Mouse (Mus musculus): ENCODE results near the gene Ak1. TPM values are rescaled to one million over a fixed set of nuclear protein-coding genes. Genes with fewer than 3 reads are reported as not detected.
A peak's percentile ranks its signal among the peaks of the same experiment; 100 is the strongest.

Ak1 gene
- polyA plus RNA-seq, 1 experiment: 132 TPM

DNA sequence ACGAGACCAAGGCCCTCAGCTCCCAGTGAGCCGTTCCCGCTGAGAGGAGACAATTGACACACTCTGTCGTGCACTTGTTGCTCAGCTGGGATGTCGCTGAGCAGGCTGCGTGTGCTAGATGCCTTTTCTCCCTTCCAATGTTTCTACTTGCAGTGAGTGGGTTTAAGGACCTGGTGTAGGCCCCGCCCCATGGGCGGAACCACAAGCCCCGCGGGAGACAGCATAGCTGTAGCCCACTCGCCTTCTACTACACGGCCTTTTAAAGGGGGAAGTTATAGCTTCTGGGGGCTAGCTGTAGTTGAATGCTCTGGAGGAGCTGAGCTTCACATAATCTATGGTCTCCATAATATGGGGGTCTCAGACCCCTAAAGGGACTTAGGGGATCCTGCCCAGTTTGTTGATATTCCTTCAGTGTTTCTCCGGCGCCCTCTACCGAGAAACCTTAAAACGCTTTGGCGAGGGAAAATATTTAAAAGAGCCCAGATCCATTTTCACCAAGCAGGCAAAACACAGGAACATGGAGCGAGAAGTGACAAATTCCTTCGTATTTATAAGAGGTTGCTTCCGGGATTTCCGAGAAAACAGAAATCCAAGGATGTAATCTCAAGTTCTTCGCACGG lies 10.8 kb upstream of the Ak1 start:
- no peaks in the 10 kb centered on the region for H3K27me3 ChIP-seq (ENCODE audit: control insufficient read depth, insufficient read depth, low read length)
- no peak for DNase-seq
- TF ChIP-seq POLR2A (IDR thresholded peaks at IDR 0.05; ENCODE audit: borderline replicate concordance, insufficient read depth, low read length): no peak
- TF ChIP-seq CTCF (IDR thresholded peaks at IDR 0.05; ENCODE audit: borderline replicate concordance, insufficient read depth, low read depth, low read length): peak; percentile 37; the same call in 1 of the 2 replicates
- peaks cover 3% of the 10 kb centered on the region; the same call in 1 of the 2 replicates for H3K4me1 ChIP-seq (ENCODE audit: control insufficient read depth, insufficient read depth, low read length)
- no peak overlapping the region for H3K4me3 ChIP-seq (replicated peaks; ENCODE audit: insufficient read depth, low read depth, low read length)
- 21% methylated on average over 23 of the region's 23 CpGs for WGBS
- no peak overlapping the region for H3K27ac ChIP-seq (ENCODE audit: insufficient read depth, low read length)

DNA sequence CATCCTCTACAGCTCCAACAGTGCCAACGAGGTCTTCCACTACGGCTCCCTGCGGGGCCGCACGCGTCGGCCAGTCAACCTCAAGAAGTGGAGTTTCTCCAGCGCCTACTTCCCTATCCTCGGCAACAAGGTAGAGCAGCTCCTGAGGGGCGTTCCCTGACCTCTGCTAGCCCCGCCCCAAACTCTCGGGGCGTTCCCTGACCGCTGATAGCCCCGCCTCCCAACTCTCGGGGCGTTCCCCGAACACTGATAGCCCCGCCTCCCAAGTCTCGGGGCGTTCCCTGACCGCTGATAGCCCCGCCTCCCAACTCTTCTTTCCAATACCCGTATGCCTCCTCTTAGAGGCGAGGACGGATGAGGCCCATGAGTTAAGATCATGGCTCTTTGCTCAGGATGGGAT lies 9.3 kb upstream of the Ak1 start:
- TF ChIP-seq POLR2A (IDR thresholded peaks at IDR 0.05; ENCODE audit: borderline replicate concordance, insufficient read depth, low read length): no peak
- no peak overlapping the region for H3K4me3 ChIP-seq (replicated peaks; ENCODE audit: insufficient read depth, low read depth, low read length)
- H3K27ac ChIP-seq (ENCODE audit: insufficient read depth, low read length): no peak overlapping the region
- no peaks in the 10 kb centered on the region for H3K27me3 ChIP-seq (ENCODE audit: control insufficient read depth, insufficient read depth, low read length)
- 72% methylated on average over 26 of the region's 26 CpGs for WGBS
- no peak for DNase-seq
- H3K4me1 ChIP-seq (ENCODE audit: control insufficient read depth, insufficient read depth, low read length): peaks cover 3% of the 10 kb centered on the region; the same call in 1 of the 2 replicates

GRCm38 (mm10) chr2:32617109-32617508 lies 4.4 kb upstream of the Ak1 start:
- no peaks in the 10 kb centered on the region for H3K4me1 ChIP-seq (ENCODE audit: control insufficient read depth, insufficient read depth, low read length)

DNA sequence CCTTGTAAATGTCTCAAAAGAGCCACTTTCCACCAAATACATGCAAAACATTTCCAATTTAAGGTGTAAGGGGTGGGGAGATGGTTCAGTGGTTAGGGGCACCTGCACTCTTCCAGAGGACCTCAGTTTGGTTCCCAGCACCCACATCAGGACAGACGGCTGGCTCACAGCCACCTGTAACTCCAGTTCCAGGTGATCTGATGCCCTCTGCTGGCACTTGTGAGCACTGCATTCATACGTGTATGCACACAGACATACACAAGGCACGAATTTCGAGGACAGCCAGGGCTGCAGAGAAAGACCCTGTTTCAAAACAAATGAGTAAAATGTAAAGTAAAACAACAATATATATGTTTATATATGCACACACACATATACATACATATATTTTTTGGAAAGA lies 4.0 kb upstream of the Ak1 start:
- no peak for DNase-seq
- Histone ChIP-seq H3K27ac (ENCODE audit: insufficient read depth, low read length) (no peak overlapping the region), H3K4me3 (replicated peaks; ENCODE audit: insufficient read depth, low read depth, low read length) (no peak overlapping the region), H3K4me1 (ENCODE audit: control insufficient read depth, insufficient read depth, low read length) (no peaks in the 10 kb centered on the region), H3K27me3 (ENCODE audit: control insufficient read depth, insufficient read depth, low read length) (no peaks in the 10 kb centered on the region)
- 94% methylated on average over 4 of the region's 4 CpGs for WGBS
- peak; percentile 42; the same call in 1 of the 2 replicates for TF ChIP-seq CTCF (IDR thresholded peaks at IDR 0.05; ENCODE audit: borderline replicate concordance, insufficient read depth, low read depth, low read length)
- no peak for TF ChIP-seq POLR2A (IDR thresholded peaks at IDR 0.05; ENCODE audit: borderline replicate concordance, insufficient read depth, low read length)

More at GRCm38 (mm10) chr2:32617109-32617508, 4.4 kb upstream of the Ak1 start:
- no peak for DNase-seq
- TF ChIP-seq POLR2A (IDR thresholded peaks at IDR 0.05; ENCODE audit: borderline replicate concordance, insufficient read depth, low read length): no peak
- no peak for TF ChIP-seq CTCF (IDR thresholded peaks at IDR 0.05; ENCODE audit: borderline replicate concordance, insufficient read depth, low read depth, low read length)
- Histone ChIP-seq H3K27ac (ENCODE audit: insufficient read depth, low read length) (no peak overlapping the region), H3K27me3 (ENCODE audit: control insufficient read depth, insufficient read depth, low read length) (no peaks in the 10 kb centered on the region), H3K4me3 (replicated peaks; ENCODE audit: insufficient read depth, low read depth, low read length) (no peak overlapping the region)
- WGBS: 94% methylated on average over 1 of the region's 1 CpGs

- TF ChIP-seq CTCF (IDR thresholded peaks at IDR 0.05; ENCODE audit: borderline replicate concordance, insufficient read depth, low read depth, low read length) (no peak), POLR2A (IDR thresholded peaks at IDR 0.05; ENCODE audit: borderline replicate concordance, insufficient read depth, low read length) (no peak)
- WGBS: 24% methylated on average over 9 of the region's 9 CpGs
- Histone ChIP-seq H3K4me3 (replicated peaks; ENCODE audit: insufficient read depth, low read depth, low read length) (no peak overlapping the region), H3K27ac (ENCODE audit: insufficient read depth, low read length) (no peak overlapping the region), H3K27me3 (ENCODE audit: control insufficient read depth, insufficient read depth, low read length) (no peaks in the 10 kb centered on the region), H3K4me1 (ENCODE audit: control insufficient read depth, insufficient read depth, low read length) (no peaks in the 10 kb centered on the region)
- DNase-seq: no peak
Observed at GRCm38 (mm10) chr2:32618051-32618450, 3.5 kb upstream of the Ak1 start.

DNA sequence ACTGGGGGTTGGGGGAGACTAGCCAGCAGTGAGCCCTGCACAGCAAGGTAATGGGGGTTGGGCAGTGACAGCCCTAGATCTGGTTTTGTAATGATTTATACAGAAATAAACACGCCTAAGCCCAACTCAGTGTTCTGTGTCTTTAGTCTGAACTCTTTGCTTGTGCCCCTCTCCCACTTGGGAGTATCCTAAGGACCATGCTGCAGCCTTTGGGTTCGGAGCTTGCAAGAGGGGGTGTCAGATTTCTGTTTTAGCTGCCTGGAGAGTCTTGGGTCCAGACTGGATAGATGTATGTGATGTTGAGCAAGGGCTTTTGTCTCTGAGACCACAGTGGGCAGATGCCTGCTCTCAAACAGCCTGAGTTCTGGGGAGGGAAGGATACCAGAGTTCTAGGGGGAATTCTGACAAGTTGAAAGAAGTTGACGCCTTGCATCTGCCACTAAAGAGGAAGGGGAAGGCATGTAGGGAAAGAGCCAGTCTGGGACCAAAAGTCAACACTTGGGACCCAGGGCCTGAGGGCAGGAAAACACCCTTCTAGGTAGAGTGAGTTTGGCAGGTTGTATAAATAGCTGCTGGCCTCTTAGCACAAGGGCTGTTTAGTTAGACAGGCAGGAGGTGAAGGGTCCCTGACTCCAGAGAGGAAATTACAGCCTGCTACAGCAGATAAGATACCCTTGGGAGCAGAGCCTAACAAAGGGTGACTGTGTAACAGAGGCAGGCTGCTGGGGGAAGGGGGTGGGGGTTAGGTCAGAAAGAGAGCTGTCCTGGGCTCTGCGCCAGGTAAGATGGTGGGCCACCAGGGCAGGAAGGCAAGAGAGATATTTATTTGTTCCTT lies 659 bp upstream of the Ak1 start:
- TF ChIP-seq POLR2A (IDR thresholded peaks at IDR 0.05; ENCODE audit: borderline replicate concordance, insufficient read depth, low read length) (no peak), CTCF (IDR thresholded peaks at IDR 0.05; ENCODE audit: borderline replicate concordance, insufficient read depth, low read depth, low read length) (no peak)
- peak overlapping the region; percentile 11; the same call in 1 of the 2 replicates for H3K27ac ChIP-seq (ENCODE audit: insufficient read depth, low read length)

DNA sequence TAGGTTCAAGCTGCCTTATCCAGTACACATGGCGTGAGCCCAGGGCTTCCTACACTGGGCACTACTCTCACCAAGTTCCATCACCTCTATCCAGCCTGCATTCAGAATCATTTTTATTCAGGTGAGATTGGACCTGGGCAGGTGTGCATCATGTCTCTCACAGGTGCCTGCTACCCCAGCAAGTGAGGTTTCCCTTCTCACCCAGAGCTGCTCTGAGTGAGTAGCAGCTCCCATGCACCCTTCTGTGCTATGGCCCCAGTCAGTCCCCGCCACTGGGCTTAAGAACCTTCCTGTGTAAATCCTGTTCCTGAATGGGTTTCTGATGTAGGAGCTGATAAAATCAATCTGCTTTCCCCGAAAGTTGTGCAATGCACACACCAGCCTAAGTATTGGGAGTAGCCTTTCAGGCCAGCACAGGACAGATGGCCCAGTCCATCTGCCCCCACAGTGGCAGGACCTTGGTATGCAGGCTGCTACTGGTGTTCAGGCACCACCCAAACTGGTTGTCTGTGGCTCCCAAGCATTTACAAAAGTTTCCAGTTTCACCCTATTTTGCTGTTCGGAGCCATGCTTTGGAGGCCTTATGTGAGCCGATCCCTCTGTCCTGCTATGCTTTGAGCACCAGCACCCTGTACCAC lies 2.7 kb downstream of the Ak1 start:
- H3K27me3 ChIP-seq (ENCODE audit: control insufficient read depth, insufficient read depth, low read length): no peaks in the 10 kb centered on the region
- peak in 1 of 2 experiments; percentile 36 for DNase-seq
- 0 out of 2 replicates have a peak overlapping the region, but pooled peaks have one; percentile 38 for H3K27ac ChIP-seq (ENCODE audit: insufficient read depth, low read length)
- no peak for TF ChIP-seq POLR2A (IDR thresholded peaks at IDR 0.05; ENCODE audit: borderline replicate concordance, insufficient read depth, low read length)
- TF ChIP-seq CTCF (IDR thresholded peaks at IDR 0.05; ENCODE audit: borderline replicate concordance, insufficient read depth, low read depth, low read length): 0 out of 2 replicates have a peak, but pooled peaks have one; percentile 1
- no peak overlapping the region for H3K4me3 ChIP-seq (replicated peaks; ENCODE audit: insufficient read depth, low read depth, low read length)
- H3K4me1 ChIP-seq (ENCODE audit: control insufficient read depth, insufficient read depth, low read length): peaks cover 41% of the 10 kb centered on the region
- 77% methylated on average over 5 of the region's 5 CpGs for WGBS

More for the DNA sequence above, 659 bp upstream of the Ak1 start:
- DNase-seq: no peak
- Histone ChIP-seq H3K4me1 (ENCODE audit: control insufficient read depth, insufficient read depth, low read length) (peaks cover 11% of the 10 kb centered on the region), H3K27me3 (ENCODE audit: control insufficient read depth, insufficient read depth, low read length) (no peaks in the 10 kb centered on the region), H3K4me3 (replicated peaks; ENCODE audit: insufficient read depth, low read depth, low read length) (no peak overlapping the region)
- 62% methylated on average over 4 of the region's 4 CpGs for WGBS
